Mouse (Mus musculus) testis, adult 2 months (tissue): ENCODE measurements at regions not wholly inside any gene's neighbourhood (a gene's known extent, or its start where the extent isn't known, plus 50 kb on each side); places are given as distances from the start of the nearest gene placed in this dataset.

Source experiments
- CTCF ChIP-seq: fragments of 200-500 bp; IDR thresholded peaks from 2 replicates; pipeline ENCODE4 v1.5.1; 2012; ENCODE audit warnings: low read depth, mild to moderate bottlenecking, inconsistent platforms, low read length, moderate library complexity; ENCODE audit not compliant: control insufficient read depth, insufficient read depth, insufficient replicate concordance
- POLR2A ChIP-seq: fragments of 200-500 bp; IDR thresholded peaks from 2 replicates; pipeline ENCODE4 v1.6.1; 2012; ENCODE audit warnings: low read depth, mild to moderate bottlenecking, inconsistent platforms, low read length, moderate library complexity; ENCODE audit not compliant: control insufficient read depth

- TF ChIP-seq CTCF (no peak), POLR2A (no peak)
These were observed 296.0 kb downstream of the Etaa1 start for GRCm38 (mm10) chr11:17657720-17658119.
